Mouse (Mus musculus) kidney, embryonic 14.5 days (tissue): Measurements from ENCODE around the gene Slc24a3. TPM values are rescaled to one million over a fixed set of nuclear protein-coding genes. Genes with fewer than 3 reads are reported as not detected.

ENCODE experiments used
- ATAC-seq: fragments of 200-750 bp; cut with Nextera tagmentation; 2 replicates; pipeline ENCODE4 v1.8.0; 2017; ENCODE audit warnings: moderate number of reproducible peaks, mild to moderate bottlenecking, moderate TSS enrichment, moderate library complexity; ENCODE audit not compliant: low FRiP score, low TSS enrichment
- H3K27ac ChIP-seq: fragments of 300-500 bp; sonication (generic); 2 replicates; pipeline ENCODE4 v1.5.1; 2014; ENCODE audit warnings: low read depth, mild to moderate bottlenecking, low read length, moderate library complexity, mixed read lengths
- H3K27me3 ChIP-seq: fragments of 300-500 bp; sonication (generic); 2 replicates; pipeline ENCODE4 v1.6.1; 2014; ENCODE audit warnings: mild to moderate bottlenecking, low read length; ENCODE audit not compliant: control insufficient read depth, insufficient read depth
- H3K36me3 ChIP-seq: fragments of 300-500 bp; sonication (generic); 2 replicates; pipeline ENCODE4 v1.6.1; 2014; ENCODE audit warnings: low read length, mixed read lengths; ENCODE audit not compliant: control insufficient read depth, insufficient read depth
- H3K4me1 ChIP-seq: fragments of 300-500 bp; sonication (generic); 2 replicates; pipeline ENCODE4 v1.6.1; 2014; ENCODE audit warnings: low read length, mixed read lengths; ENCODE audit not compliant: control insufficient read depth, insufficient read depth
- H3K4me2 ChIP-seq: fragments of 300-500 bp; sonication (generic); replicated peaks from 2 replicates; pipeline ENCODE4 v1.6.1; 2014; ENCODE audit warnings: low read depth, mild to moderate bottlenecking, low read length
- H3K4me3 ChIP-seq: fragments of 300-500 bp; sonication (generic); 2 replicates; pipeline ENCODE4 v1.5.1; 2014; ENCODE audit warnings: mild to moderate bottlenecking, low read length
- H3K9ac ChIP-seq: fragments of 300-500 bp; sonication (generic); 2 replicates; pipeline ENCODE4 v1.6.1; 2014; ENCODE audit warnings: low read depth, mild to moderate bottlenecking, low read length, moderate library complexity
- H3K9me3 ChIP-seq: fragments of 300-500 bp; sonication (generic); 2 replicates; pipeline ENCODE4 v1.6.1; 2016; ENCODE audit warnings: low read length; ENCODE audit not compliant: control insufficient read depth
- WGBS: fragments of 180-500 bp; shearing (Covaris S2); extraction: QIAGEN DNeasy Blood & Tissue Kit; methylation state at CpG from one replicate; pipeline ENCODE4 v1.1.7; 2014; 5-methylcytosine and 5-hydroxymethylcytosine counted together
- polyA plus RNA-seq: library from polyadenylated mRNA; unstranded; fragments of >200 nt; fragmentation: Nextera tagmentation; extraction: Ambion mirVana; gene quantifications from 2 replicates; pipeline ENCODE4 v1.2.1, GENCODE M21; 2014

Gene Slc24a3
- polyA plus RNA-seq, 1 experiment from 2014 or later, result 2.4 TPM

DNA sequence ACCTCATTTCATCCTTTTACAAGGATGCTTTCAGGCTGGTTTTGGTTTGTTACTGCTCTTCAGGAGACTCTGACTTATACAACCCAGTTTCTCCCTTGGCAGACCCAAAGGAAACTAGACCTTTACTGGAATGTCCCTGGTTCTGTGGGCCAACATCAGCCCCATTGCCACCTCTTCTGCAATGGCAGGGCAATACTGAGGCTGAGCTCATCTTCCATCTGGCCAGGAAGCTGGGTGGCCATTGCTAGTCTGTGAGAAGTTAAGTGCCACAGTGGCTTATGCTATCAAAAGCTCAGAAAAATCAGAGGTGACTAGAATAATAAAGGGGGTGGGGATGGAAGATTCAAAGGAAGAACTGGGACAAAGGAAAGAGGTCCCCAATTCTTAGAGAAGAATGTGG, 154.2 kb downstream of the Slc24a3 start:
- H3K4me3 ChIP-seq, result no peak overlapping the region
- H3K4me2 ChIP-seq, result no peak overlapping the region
- H3K4me1 ChIP-seq, result peaks cover 6% of the 10 kb centered on the region; the same call in 1 of the 2 replicates
- no peaks in the 10 kb centered on the region for H3K36me3 ChIP-seq
- no peak for ATAC-seq
- H3K9ac ChIP-seq, result no peak overlapping the region
- no peaks in the 10 kb centered on the region for H3K9me3 ChIP-seq
- H3K27me3 ChIP-seq, result no peaks in the 10 kb centered on the region
- H3K27ac ChIP-seq, result no peak overlapping the region

DNA sequence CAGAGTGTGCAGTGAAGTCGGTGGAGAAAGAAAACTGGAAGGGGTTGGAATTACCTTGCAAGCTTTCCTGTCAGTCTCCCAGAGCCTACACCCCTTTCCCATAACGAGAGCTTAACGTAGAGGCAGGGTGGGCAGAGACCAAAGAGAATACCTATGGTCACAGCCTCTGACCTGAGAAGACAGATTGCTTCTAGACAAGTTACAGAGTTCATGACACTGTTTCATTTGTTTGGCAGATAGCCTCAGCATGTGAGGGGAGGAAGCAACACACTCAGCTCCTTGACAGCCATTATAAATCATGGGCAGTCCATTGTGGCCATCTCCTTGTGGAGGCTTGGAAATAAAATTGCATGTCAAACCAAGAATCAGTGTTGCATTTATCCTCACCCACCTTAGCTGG, 156.9 kb downstream of the Slc24a3 start:
- H3K36me3 ChIP-seq, result no peaks in the 10 kb centered on the region
- H3K27me3 ChIP-seq, result no peaks in the 10 kb centered on the region
- H3K9me3 ChIP-seq, result no peaks in the 10 kb centered on the region
- no peak overlapping the region for H3K27ac ChIP-seq
- peak; percentile 74 for ATAC-seq
- peaks cover 6% of the 10 kb centered on the region; the same call in 1 of the 2 replicates for H3K4me1 ChIP-seq
- H3K4me3 ChIP-seq, result no peak overlapping the region
- H3K9ac ChIP-seq, result no peak overlapping the region
- H3K4me2 ChIP-seq, result no peak overlapping the region
- WGBS, result 10% methylated on average over 3 of the region's 3 CpGs

DNA sequence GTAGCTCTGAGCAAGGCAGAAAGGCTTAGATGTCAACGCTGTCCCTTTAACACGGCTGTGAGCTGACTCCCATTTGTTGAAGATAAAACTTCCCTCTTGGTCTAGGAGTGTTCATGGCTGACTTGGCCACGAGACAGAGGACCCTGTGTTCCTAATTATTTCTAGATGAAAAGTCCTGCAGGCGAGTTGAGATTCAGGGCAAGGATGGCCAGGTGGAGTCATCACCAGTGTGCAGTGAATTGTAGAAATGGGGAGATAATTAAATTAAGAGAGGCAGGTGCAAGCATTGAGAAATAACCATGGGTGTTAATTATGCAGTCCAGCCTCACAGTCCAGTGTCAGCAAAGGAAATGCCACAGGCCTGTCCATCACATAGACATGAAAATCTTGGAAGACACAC, 158.3 kb downstream of the Slc24a3 start:
- ATAC-seq, result no peak
- H3K27ac ChIP-seq, result no peak overlapping the region
- H3K4me1 ChIP-seq, result peaks cover 6% of the 10 kb centered on the region; the same call in 1 of the 2 replicates
- no peak overlapping the region for H3K4me2 ChIP-seq
- no peak overlapping the region for H3K4me3 ChIP-seq
- no peaks in the 10 kb centered on the region for H3K36me3 ChIP-seq
- no peak overlapping the region for H3K9ac ChIP-seq
- 45% methylated on average over 4 of the region's 4 CpGs for WGBS
- H3K9me3 ChIP-seq, result no peaks in the 10 kb centered on the region
- H3K27me3 ChIP-seq, result no peaks in the 10 kb centered on the region

DNA sequence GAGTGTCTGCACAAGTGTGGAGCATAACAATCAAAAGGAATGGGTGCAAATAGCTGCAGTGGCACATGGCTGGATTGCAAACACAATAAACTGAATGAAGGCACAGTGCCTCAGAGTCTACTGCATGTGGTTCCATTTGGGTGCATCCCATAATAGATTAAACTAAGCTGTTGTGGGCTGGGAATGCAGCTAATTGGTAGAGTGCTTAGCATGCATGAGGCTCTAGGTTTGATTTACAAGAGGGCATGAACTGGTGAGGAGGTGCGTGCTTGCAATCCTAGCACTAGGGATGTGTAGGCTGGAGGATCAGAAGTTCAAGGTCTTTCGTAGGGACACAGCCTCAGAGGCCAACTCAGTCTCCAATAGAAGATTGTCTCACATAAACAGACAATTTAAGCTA, 159.0 kb downstream of the Slc24a3 start:
- Histone ChIP-seq H3K27me3 (no peaks in the 10 kb centered on the region), H3K9ac (no peak overlapping the region), H3K4me3 (no peak overlapping the region), H3K9me3 (no peaks in the 10 kb centered on the region), H3K4me1 (peaks cover 6% of the 10 kb centered on the region; the same call in 1 of the 2 replicates), H3K27ac (no peak overlapping the region), H3K36me3 (no peaks in the 10 kb centered on the region), H3K4me2 (no peak overlapping the region)
- whole genome bisulfite sequencing, result 42% methylated on average over 2 of the region's 2 CpGs
- ATAC-seq, result peak; percentile 64; the same call in 1 of the 2 replicates

- Histone ChIP-seq H3K36me3 (no peaks in the 10 kb centered on the region), H3K4me2 (no peak overlapping the region), H3K9me3 (no peaks in the 10 kb centered on the region), H3K4me1 (no peaks in the 10 kb centered on the region; the same call in 1 of the 2 replicates), H3K27me3 (no peaks in the 10 kb centered on the region), H3K4me3 (no peak overlapping the region), H3K27ac (no peak overlapping the region), H3K9ac (no peak overlapping the region)
- 80% methylated on average over 8 of the region's 8 CpGs for WGBS
- ATAC-seq, result no peak
Measured at GRCm38 (mm10) chr2:145329756-145330155, 162.2 kb downstream of the Slc24a3 start.

DNA sequence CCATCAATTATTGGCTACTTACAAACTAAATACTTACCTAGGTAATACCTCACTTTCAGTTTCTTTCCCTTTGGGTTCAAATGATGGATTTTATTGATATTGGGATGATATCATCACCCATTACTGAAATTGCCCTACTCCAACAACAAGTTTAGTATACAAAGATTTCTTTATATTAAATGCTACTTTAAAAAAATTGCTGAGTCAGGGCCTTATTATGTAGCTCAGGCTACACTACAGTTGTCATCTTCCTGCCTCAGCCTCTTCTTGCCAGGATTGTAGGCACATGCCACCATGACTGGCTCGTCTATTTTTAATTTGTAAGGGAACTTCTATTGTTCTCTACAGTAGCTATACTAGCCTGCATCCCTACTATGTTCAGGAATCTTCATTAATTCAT, 164.0 kb downstream of the Slc24a3 start:
- H3K9me3 ChIP-seq, result no peaks in the 10 kb centered on the region
- H3K27ac ChIP-seq, result no peak overlapping the region
- no peaks in the 10 kb centered on the region; the same call in 1 of the 2 replicates for H3K4me1 ChIP-seq
- H3K4me2 ChIP-seq, result no peak overlapping the region
- H3K36me3 ChIP-seq, result no peaks in the 10 kb centered on the region
- WGBS, result 81% methylated on average over 1 of the region's 1 CpGs
- ATAC-seq, result no peak
- H3K9ac ChIP-seq, result no peak overlapping the region
- H3K27me3 ChIP-seq, result no peaks in the 10 kb centered on the region
- no peak overlapping the region for H3K4me3 ChIP-seq

- no peak for ATAC-seq
- H3K27ac ChIP-seq, result no peak overlapping the region
Measured at GRCm38 (mm10) chr2:145333466-145333865, 165.9 kb downstream of the Slc24a3 start.

DNA sequence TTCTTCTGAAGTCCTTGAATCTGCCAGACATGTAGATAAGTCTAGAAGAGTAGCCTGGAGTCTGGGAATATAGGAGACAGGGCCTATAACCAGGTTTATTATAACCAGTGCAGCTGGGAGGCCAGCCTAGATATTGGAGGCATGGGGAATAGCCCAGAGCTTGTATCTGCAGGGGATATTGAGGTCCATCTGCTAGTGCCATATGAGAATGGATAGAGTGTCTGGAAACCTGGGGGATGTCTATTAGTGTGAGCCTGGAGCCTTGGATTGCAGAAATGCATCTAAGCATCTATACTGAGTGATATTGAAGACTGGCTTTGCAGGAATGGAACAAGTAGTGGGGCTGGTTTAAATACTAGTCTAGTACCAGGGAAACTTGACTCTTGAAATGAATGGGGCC, 168.9 kb downstream of the Slc24a3 start:
- H3K36me3 ChIP-seq, result no peaks in the 10 kb centered on the region
- H3K27ac ChIP-seq, result no peak overlapping the region
- no peak for ATAC-seq
- no peak overlapping the region for H3K4me2 ChIP-seq
- H3K4me3 ChIP-seq, result no peak overlapping the region
- H3K4me1 ChIP-seq, result no peaks in the 10 kb centered on the region
- H3K27me3 ChIP-seq, result no peaks in the 10 kb centered on the region
- H3K9ac ChIP-seq, result no peak overlapping the region
- no peaks in the 10 kb centered on the region for H3K9me3 ChIP-seq

More at GRCm38 (mm10) chr2:145333466-145333865, 165.9 kb downstream of the Slc24a3 start:
- Histone ChIP-seq H3K4me3 (no peak overlapping the region), H3K9me3 (no peaks in the 10 kb centered on the region), H3K27me3 (no peaks in the 10 kb centered on the region), H3K4me2 (no peak overlapping the region), H3K4me1 (no peaks in the 10 kb centered on the region), H3K36me3 (no peaks in the 10 kb centered on the region), H3K9ac (no peak overlapping the region)

DNA sequence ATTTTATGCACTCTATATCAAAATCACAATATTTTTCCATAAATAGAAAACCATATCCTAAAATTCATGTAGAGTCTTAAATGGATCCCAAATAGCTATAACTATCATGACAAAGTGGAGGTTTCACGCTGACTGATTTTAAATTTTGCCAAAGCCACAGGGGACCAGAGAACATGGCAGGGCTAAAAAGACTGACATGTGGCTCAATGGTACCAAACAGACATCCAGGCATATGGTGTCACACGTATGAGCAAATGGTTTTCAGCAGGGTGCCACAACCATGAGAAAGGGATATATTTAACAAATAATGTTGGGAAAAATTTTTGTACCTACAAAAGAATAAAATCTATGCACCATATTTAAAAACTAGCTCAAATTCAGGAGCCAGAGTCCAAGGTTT, 173.3 kb downstream of the Slc24a3 start:
- H3K4me3 ChIP-seq, result no peak overlapping the region
- H3K4me2 ChIP-seq, result no peak overlapping the region
- H3K36me3 ChIP-seq, result no peaks in the 10 kb centered on the region
- no peak for ATAC-seq
- H3K9ac ChIP-seq, result no peak overlapping the region
- H3K27ac ChIP-seq, result no peak overlapping the region
- H3K27me3 ChIP-seq, result no peaks in the 10 kb centered on the region
- WGBS, result 90% methylated on average over 2 of the region's 2 CpGs
- H3K4me1 ChIP-seq, result no peaks in the 10 kb centered on the region
- no peaks in the 10 kb centered on the region for H3K9me3 ChIP-seq

- Histone ChIP-seq H3K4me2 (no peak overlapping the region), H3K27me3 (no peaks in the 10 kb centered on the region), H3K27ac (no peak overlapping the region), H3K4me1 (no peaks in the 10 kb centered on the region), H3K4me3 (no peak overlapping the region), H3K9ac (no peak overlapping the region), H3K36me3 (no peaks in the 10 kb centered on the region), H3K9me3 (no peaks in the 10 kb centered on the region)
- ATAC-seq, result no peak
- WGBS, result 73% methylated on average over 4 of the region's 4 CpGs
Measured at GRCm38 (mm10) chr2:145342956-145343355, 175.4 kb downstream of the Slc24a3 start.
